Mouse (Mus musculus) CH12.LX (cell line): ENCODE data around the gene Nenf. TPM values are rescaled to one million over a fixed set of nuclear protein-coding genes. Genes with fewer than 3 reads are reported as not detected.

ENCODE experiments used
- DNase-seq: peaks from one replicate; pipeline ENCODE4 v3.0.0-alpha.2; 2013; ENCODE audit errors: extremely low read depth
- H3K27ac ChIP-seq: 2 replicates; pipeline ENCODE4 v1.5.1; 2012; ENCODE audit warnings: low read depth, mild to moderate bottlenecking, control low read depth, moderate library complexity; ENCODE audit not compliant: insufficient read depth
- H3K27me3 ChIP-seq: replicated peaks from 2 replicates; pipeline ENCODE3; 2012; ENCODE audit warnings: inconsistent platforms
- H3K36me3 ChIP-seq, 2 experiments: replicated peaks in 1 of 2; 2 replicates each; pipeline versions ENCODE3 to v1.6.1; 2012; ENCODE audit warnings: inconsistent platforms in 1 of 2, low read length in 1 of 2, mild to moderate bottlenecking in 1 of 2, mixed read lengths in 1 of 2, moderate library complexity in 1 of 2; ENCODE audit not compliant: control insufficient read depth in 1 of 2, insufficient read depth in 1 of 2
- H3K4me1 ChIP-seq, 2 experiments: 2 replicates each; pipeline ENCODE4 v1.6.1; 2012; ENCODE audit warnings: inconsistent platforms in 1 of 2, moderate library complexity in 1 of 2; ENCODE audit not compliant: insufficient read depth in 2 of 2, control insufficient read depth in 1 of 2
- H3K4me2 ChIP-seq: 2 replicates; pipeline ENCODE4 v1.6.1; 2012; ENCODE audit warnings: low read depth, mild to moderate bottlenecking, control low read depth; ENCODE audit not compliant: poor library complexity, insufficient read depth, severe bottlenecking
- H3K4me3 ChIP-seq, 3 experiments: fragments of 150-350 bp in 1 of 3; sonication (generic) in 1 of 3; replicated peaks in 1 of 3; 2 replicates each; pipeline versions ENCODE3 to v1.5.1; 2011 to 2012; ENCODE audit warnings: low read depth in 2 of 3, low read length in 2 of 3, mild to moderate bottlenecking in 2 of 3, moderate library complexity in 2 of 3, control low read depth in 1 of 3, improper control_type of control experiment in 1 of 3, inconsistent platforms in 1 of 3, mixed read lengths in 1 of 3; ENCODE audit not compliant: poor library complexity in 1 of 3
- H3K79me2 ChIP-seq: replicated peaks from 2 replicates; pipeline ENCODE4 v1.6.1; 2012; ENCODE audit warnings: mild to moderate bottlenecking, moderate library complexity; ENCODE audit not compliant: control insufficient read depth, poor library complexity, insufficient read depth, severe bottlenecking; ENCODE audit errors: extremely low read depth
- H3K9ac ChIP-seq: 2 replicates; pipeline ENCODE4 v1.6.1; 2012; ENCODE audit warnings: low read depth, mild to moderate bottlenecking, control low read depth, moderate library complexity; ENCODE audit not compliant: insufficient read depth
- H3K9me3 ChIP-seq: replicated peaks from 2 replicates; pipeline ENCODE3; 2012; ENCODE audit warnings: low read length, inconsistent platforms, mixed read lengths
- BHLHE40 ChIP-seq: IDR thresholded peaks from 2 replicates; pipeline ENCODE4 v1.6.1; 2011; ENCODE audit warnings: mild to moderate bottlenecking, low read depth, low read length, improper control_type of control experiment
- ETS1 ChIP-seq: conservative IDR thresholded peaks from 2 replicates; pipeline ENCODE4 v1.6.1; 2012; ENCODE audit warnings: low read depth, mild to moderate bottlenecking, inconsistent platforms, low read length, improper control_type of control experiment, moderate library complexity
- HCFC1 ChIP-seq: IDR thresholded peaks from 2 replicates; pipeline ENCODE4 v1.6.1; 2012; ENCODE audit warnings: low read depth, mild to moderate bottlenecking, inconsistent platforms, low read length, improper control_type of control experiment
- IRF4 ChIP-seq: IDR thresholded peaks from 2 replicates; pipeline ENCODE4 v1.6.1; 2014; ENCODE audit warnings: low read depth, mild to moderate bottlenecking, inconsistent platforms, low read length, improper control_type of control experiment
- JUN ChIP-seq: IDR thresholded peaks from 2 replicates; pipeline ENCODE4 v1.6.1; 2011; ENCODE audit warnings: low read depth, mild to moderate bottlenecking, low read length, improper control_type of control experiment, moderate library complexity; ENCODE audit not compliant: insufficient read depth
- JUND ChIP-seq: conservative IDR thresholded peaks from 2 replicates; pipeline ENCODE4 v1.6.1; 2011; ENCODE audit warnings: low read depth, low read length, improper control_type of control experiment
- KAT2A ChIP-seq: IDR thresholded peaks from 2 replicates; pipeline ENCODE4 v1.6.1; 2012; ENCODE audit warnings: low read length, improper control_type of control experiment, inconsistent platforms; ENCODE audit not compliant: insufficient replicate concordance
- MEF2A ChIP-seq: IDR thresholded peaks from 2 replicates; pipeline ENCODE4 v1.6.1; 2014; ENCODE audit warnings: low read depth, mild to moderate bottlenecking, inconsistent platforms, low read length, improper control_type of control experiment, borderline replicate concordance
- MYC ChIP-seq: IDR thresholded peaks from 2 replicates; pipeline ENCODE4 v1.6.1; 2011; ENCODE audit warnings: low read depth, mild to moderate bottlenecking, improper control_type of control experiment, low read length
- NRF1 ChIP-seq: IDR thresholded peaks from 2 replicates; pipeline ENCODE4 v1.6.1; 2014; ENCODE audit warnings: low read depth, mild to moderate bottlenecking, inconsistent platforms, low read length, improper control_type of control experiment, moderate library complexity
- POLR2AphosphoS2 ChIP-seq: IDR thresholded peaks from 2 replicates; pipeline ENCODE4 v1.6.1; 2011; ENCODE audit warnings: low read depth, low read length, improper control_type of control experiment
- RCOR1 ChIP-seq: conservative IDR thresholded peaks from 2 replicates; pipeline ENCODE4 v1.6.1; 2012; ENCODE audit warnings: low read depth, mild to moderate bottlenecking, inconsistent platforms, low read length, improper control_type of control experiment
- TCF12 ChIP-seq: IDR thresholded peaks from 2 replicates; pipeline ENCODE4 v1.6.1; 2014; ENCODE audit warnings: low read depth, mild to moderate bottlenecking, inconsistent platforms, low read length, improper control_type of control experiment
- ZC3H11A ChIP-seq: IDR thresholded peaks from 2 replicates; pipeline ENCODE4 v1.6.1; 2012; ENCODE audit warnings: low read depth, mild to moderate bottlenecking, inconsistent platforms, low read length, improper control_type of control experiment
- ZMIZ1 ChIP-seq: IDR thresholded peaks from 2 replicates; pipeline ENCODE4 v1.6.1; 2012; ENCODE audit warnings: low read depth, mild to moderate bottlenecking, inconsistent platforms, low read length, improper control_type of control experiment
- dilution Hi-C: fragments of 300-500 bp; cut with MboI; formaldehyde crosslinking; loops from 2 replicates; pipeline ENCODE4 v1.14.3; 2020; ENCODE audit warnings: low sequenced_read_pairs; ENCODE audit not compliant: extremely low pct_unique_long_range_greater_than_20kb, extremely low pct_ligation_motif_present
- in situ Hi-C: fragments of 300-500 bp; cut with MboI; formaldehyde crosslinking; loops from 3 replicates; pipeline ENCODE4 v1.14.3; 2019; ENCODE audit warnings: low sequenced_read_pairs, low pct_ligation_motif_present, low pct_unique_long_range_greater_than_20kb, mixed read lengths
- polyA plus RNA-seq: library from polyadenylated mRNA; unstranded; fragments of >175 nt; gene quantifications from 2 replicates; pipeline ENCODE4 v1.2.1, GENCODE M21; 2012; ENCODE audit warnings: low read depth; ENCODE audit not compliant: insufficient read length
- total RNA-seq, 2 experiments: library from RNA; depleted of rRNA; stranded (reverse); fragments of 300-350 nt in 1 of 2; fragments of >200 nt in 1 of 2; gene quantifications; 2 replicates each; pipeline ENCODE4 v1.2.3; 2012 to 2014

The Nenf gene
- total and polyA plus RNA-seq, 3 experiments: 28.8 to 86.7 (median 43.8) TPM

DNA sequence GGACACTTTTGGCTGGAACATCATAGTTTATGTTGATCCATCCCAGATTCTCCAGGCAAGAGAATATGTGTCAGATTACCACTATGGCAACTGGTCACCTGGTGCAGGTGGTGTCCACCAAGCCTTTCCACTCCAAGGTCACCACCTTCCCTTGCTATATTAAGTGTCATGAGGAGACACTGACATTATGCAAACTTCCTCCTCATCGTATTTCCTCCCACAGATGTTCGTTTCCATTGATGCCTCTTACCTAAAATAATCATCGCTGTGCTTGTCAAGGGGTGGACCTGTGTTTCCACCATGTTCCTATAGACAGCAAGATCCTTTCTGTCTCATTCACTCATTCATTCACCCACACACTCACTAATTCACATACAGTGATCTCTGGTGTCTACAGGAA, 45.3 kb downstream of the Nenf start:
- Histone ChIP-seq H3K27me3 (no peaks in the 10 kb centered on the region), H3K4me2 (no peak overlapping the region), H3K79me2 (no peaks in the 10 kb centered on the region), H3K36me3 (no peaks in the 10 kb centered on the region), H3K9ac (no peak overlapping the region), H3K4me3 (no peak overlapping the region), H3K9me3 (peaks cover 15% of the 10 kb centered on the region), H3K4me1 (peaks cover 24 to 61% of the 10 kb centered on the region in 2 experiments), H3K27ac (no peak overlapping the region)
- dilution Hi-C loops (no loop called here), in situ Hi-C loops (no loop called here)
- DNase-seq: no peak
- TF ChIP-seq NRF1: no peak
- TF ChIP-seq BHLHE40: peak; percentile 36; the same call in 1 of the 2 replicates
- peak; percentile 73 for TF ChIP-seq ETS1
- 0 out of 2 replicates have a peak, but pooled peaks have one; percentile 48 for TF ChIP-seq TCF12
- peak; percentile 87 for TF ChIP-seq MEF2A
- peak; percentile 37; the same call in 1 of the 2 replicates for TF ChIP-seq IRF4
- TF ChIP-seq JUND: no peak
- TF ChIP-seq POLR2AphosphoS2: no peak

DNA sequence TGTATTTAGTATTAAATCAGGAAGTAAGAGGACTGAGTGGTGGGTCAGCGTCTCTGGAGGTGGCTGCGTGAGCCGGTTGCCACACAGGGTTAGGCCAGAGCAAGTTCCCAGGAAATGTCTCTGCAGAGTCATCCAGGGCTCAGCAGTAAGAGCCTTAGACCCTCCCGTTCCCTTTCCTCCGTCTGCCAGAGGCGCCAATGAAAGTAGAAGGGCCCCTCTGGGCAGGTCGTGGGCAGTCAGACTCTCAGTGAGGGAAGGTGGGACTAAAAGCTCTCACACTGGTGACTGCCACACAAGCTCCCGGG, 48.4 kb downstream of the Nenf start:
- in situ Hi-C loops: no loop called here
- H3K36me3 ChIP-seq: no peaks in the 10 kb centered on the region
- no peaks in the 10 kb centered on the region for H3K27me3 ChIP-seq
- H3K9ac ChIP-seq: no peak overlapping the region
- dilution Hi-C loops: no loop called here
- no peak for TF ChIP-seq MYC
- no peak for TF ChIP-seq ZMIZ1
- no peak for TF ChIP-seq ZC3H11A
- no peak for TF ChIP-seq KAT2A
- no peak for TF ChIP-seq HCFC1
- TF ChIP-seq RCOR1: no peak
- TF ChIP-seq JUN: no peak
- H3K79me2 ChIP-seq: no peaks in the 10 kb centered on the region
- H3K4me1 ChIP-seq: peaks cover 23 to 54% of the 10 kb centered on the region in 2 experiments
- peaks cover 15% of the 10 kb centered on the region for H3K9me3 ChIP-seq
- no peak overlapping the region for H3K27ac ChIP-seq
- H3K4me2 ChIP-seq: no peak overlapping the region
- no peak overlapping the region for H3K4me3 ChIP-seq
- DNase-seq: no peak
